Mouse (Mus musculus) kidney, postnatal 36 days (tissue): ENCODE results near the gene Adgrl2.
A peak's percentile ranks its signal among the peaks of the same experiment; 100 is the strongest.

Experiments used
- DNase-seq, 2 experiments: peaks; one replicate each; pipeline ENCODE4 v3.0.0; 2021 to 2022; ENCODE audit warnings: mixed read lengths in 2 of 2

The Adgrl2 gene

DNA sequence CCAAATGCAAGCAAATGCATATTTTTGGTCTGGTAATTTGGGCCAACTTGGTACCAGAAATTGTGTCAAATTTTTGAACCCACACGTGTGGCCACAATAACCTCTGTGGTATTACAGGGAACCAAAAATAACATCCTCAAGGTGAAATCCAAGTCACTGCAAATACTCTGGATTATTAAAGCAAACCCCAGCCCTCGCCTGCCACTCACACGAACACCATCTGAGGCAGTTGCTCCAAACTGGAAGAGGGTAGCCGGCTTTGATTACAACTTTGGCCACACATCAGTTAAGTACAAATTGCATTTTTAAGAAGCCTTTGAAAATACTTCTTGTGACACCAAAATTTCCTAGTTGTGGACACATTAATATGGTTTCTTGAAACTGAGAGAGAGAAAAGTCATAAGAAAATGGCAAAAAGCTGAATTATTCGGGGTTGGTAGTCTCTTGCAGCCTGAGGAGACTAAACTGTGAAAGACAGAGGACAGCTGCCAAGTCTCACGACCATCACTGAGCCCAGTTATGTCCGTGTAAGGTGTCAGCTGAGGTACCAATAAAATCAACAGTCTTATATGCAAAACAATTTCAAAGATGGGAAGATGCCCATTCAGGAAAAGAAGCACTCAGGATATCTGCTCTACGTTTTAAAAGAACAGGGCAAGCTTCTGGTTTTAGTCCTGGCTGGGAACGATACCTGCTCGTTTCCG, 18.3 kb downstream of the Adgrl2 start:
- no peak for DNase-seq

DNA sequence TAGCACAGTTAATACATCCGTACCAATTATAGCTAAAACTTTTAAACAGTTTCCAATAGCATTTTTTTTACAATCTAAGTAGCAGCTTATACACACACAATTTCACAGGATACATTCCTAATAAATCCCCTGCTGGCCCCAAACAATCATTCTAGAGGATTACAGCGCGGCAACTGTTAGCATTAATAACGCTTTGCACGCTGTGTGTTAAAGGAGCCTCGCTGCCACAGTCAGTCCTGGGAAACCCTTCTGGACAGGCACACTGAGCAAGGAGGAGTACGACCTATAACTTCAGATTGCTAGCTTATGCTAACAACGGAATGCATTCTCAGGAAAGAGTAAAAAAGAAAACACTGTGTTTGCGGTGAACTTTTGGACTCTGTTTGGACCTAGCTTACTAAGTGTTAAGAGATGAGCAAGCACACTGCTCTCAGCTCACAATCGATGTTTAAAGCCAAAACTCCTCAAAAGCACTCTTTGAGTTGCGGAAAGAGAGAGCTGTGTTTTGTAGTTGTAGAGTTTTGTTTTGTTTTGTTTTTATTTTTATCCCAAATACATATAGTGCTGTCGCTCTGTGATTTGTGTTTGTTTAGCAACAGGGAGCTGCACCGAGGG, 25.3 kb downstream of the Adgrl2 start:
- DNase-seq = peak in 1 of 2 experiments; percentile 42

DNA sequence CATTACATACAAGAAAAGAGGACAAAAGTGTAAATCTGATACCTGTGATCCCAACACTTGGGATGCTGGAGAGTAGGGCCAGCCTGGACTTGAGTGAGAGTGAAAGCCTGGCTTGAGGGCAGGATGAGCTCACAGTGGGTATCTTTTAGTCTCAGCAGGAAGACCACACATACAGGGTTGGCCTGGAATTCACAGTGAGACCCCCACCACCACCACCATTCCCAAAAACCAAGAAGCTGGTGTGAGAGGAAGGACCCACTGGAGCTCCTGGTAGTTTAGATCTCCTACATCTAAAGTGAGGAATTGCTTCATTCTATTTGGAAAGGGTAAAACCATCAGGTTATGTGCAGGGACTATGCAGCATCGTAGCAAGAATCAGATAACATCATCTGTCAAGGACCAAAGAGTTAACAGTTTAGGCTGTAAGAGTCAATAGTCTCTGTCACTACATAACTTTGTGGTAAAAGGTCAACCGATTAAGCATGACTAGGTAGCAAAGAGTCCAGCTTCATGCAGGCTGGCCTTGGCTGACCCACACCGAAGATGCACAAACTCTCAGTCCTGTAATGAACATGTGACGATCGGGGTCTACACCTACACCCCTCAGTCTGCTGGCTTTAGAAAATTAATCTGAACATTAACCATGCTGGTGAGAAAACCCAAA, 26.8 kb downstream of the Adgrl2 start:
- DNase-seq = no peak

DNA sequence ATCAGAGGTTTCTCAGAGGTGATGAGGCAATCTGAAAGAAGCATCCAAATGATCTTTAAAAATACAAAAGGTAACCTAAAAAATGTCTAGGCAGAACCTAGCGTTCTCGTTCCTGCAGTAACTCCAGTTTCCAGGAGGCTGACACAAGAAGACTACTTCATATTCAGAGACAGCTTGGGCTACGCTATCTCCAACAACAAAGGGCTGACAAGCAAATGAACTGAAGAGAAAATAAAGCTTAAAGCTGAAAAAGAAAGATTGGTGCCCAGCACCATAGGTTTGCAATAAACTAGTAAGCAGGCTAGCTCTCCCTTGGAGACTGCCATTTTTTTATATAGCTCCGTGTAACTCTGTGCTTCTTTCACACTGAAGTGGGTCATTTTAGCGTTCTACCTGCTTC, 28.7 kb downstream of the Adgrl2 start:
- no peak for DNase-seq

DNA sequence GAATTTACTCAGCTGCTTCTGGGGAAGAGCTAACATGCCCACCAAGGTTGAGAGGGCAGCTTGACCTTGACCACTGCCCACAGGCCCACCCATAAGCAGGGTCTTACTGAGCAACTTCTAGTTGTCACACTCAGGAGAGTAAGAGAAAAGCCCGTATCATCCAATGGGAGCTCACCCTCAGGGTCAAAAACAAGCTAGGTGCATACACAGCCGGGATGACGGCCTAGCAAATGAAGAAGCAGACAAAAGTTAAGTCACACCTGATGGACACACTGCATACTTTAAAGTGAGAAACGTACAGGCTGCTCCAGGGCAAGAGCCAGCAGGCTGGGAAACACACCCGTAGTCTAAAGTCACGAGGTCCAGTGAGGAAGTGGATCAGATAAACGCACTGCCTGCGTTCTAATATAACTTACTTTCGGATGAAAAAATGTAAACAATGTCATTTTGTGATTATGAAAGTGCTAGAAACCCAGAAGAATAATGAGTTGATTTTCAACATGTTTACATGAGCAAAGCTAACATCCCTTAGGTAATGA, 29.5 kb downstream of the Adgrl2 start:
- DNase-seq = no peak

DNA sequence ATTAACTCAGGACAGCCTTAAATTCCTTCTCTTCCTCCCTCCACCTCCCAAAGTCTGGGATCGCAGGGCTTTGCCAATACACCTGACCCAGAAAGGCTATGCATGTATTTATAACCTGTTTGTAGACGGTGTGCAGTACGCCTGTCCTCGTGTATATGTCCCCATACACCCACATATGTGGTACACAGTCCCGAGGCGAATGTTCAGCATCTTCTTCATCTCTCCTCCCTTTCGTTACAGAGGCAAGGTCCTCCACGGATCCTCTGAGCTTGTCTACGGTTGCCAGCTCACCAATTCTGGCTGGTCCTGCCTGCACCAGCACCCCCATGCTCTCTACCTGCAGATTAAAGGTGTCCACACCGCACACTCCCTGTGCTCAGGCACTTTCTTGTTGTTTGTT, 30.1 kb downstream of the Adgrl2 start:
- no peak for DNase-seq

DNA sequence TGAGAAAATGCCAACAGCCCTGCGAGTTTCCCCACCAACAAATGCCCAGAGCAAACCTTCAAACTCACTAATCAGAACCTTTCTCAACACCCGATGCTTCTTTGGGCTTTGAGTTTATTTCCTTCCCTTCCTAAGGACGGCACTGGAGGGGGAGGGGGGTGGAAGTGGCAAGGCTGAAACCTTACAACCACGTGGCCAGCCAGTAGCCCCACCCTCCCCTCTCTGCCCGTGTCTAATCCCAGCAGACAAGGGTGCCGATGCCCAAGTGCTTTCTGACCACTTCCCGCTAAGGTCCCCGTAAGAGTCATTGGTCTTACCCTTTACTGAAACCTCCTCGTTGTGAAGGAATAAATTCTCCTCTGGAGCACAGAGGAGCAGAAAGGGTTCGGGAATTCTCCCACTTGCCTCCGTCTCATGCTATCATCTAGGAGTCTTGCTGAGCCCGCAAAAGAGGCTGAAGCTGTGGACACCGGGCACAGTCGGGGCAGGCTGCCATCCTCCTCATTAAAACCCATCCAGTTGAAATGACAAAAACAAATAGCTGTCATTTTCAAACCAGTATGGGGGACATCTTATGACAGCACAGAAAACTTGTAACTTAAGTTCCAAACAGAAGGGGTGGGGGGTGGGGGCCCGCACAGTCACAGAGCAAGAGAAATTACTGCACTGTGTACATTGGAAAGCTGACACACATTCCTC, 30.9 kb downstream of the Adgrl2 start:
- peak; percentile 73 to 78 for DNase-seq

DNA sequence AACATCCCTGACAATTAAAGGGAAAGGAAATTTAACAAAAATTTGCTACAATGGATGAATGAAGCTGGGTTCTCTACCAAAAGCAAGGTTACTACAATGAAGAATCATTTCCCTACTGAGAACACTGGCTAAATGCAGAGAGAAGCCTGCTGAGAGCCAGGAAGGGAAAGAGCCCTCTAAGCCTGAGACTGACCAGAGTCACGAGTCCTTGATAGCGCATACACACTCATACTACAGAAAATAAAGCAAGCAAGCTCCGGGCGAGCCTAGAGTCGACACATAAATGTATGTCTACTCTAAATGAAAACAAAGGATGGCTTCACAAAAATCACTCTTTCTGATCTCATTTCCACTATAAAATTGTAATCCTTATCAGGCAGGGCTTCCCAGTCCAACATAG, 31.6 kb downstream of the Adgrl2 start:
- DNase-seq = no peak

DNA sequence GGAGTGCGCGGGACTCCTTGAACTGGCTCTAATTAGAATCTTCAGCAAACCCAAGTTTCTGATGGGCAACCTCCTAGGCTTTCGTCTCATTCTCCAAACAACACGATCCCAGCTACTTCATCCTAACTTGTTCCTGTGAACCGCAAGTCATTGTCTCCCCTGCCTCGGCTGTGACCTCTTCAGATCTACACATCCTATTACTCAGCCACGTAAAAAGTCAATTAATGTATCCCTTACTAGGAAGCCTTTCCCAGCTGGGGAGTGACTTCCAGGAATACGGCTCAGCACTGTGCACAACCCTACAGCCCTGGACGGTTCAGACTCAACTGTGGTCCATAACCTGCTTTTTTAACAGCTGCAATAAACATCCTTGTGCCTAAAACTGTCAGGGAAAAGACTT, 32.2 kb downstream of the Adgrl2 start:
- no peak for DNase-seq

DNA sequence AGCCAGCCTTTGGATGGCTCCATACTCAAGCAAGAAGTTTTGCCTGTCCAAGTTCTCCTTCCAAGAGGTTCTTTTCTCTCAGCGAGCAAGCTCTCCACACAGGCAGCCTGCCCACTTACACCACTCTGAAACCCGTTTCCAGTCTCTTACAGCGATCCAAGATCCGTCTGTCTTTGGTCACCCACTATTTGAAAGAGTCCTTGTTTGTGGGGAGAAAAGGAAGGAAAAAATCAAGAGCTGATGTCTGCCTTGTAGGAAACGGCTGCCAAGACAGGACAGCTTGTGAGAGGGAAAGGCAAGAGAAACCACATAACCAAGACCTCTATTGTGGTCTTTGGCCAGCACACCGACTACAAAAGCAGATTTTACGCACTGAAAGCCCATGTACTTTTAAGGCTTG, 33.5 kb downstream of the Adgrl2 start:
- no peak for DNase-seq

DNA sequence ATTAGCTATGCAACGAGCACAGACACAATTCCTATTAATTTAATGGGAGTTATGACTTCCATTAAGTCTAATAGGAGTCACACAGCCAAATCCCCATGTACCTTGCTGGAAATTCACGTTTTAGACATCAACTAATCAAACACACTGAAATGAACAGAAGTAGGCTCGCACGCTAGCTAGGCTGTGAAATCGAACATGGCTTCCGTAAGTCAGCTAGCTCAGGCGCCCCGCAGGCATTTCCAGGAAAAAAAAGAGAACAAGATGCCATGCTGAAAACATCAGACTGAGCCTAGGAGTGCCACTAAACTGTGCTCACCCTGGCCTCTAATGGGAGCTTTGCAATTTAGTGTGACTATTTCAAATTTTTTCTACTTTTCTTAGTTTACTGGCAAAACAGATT, 40.6 kb downstream of the Adgrl2 start:
- DNase-seq = no peak

DNA sequence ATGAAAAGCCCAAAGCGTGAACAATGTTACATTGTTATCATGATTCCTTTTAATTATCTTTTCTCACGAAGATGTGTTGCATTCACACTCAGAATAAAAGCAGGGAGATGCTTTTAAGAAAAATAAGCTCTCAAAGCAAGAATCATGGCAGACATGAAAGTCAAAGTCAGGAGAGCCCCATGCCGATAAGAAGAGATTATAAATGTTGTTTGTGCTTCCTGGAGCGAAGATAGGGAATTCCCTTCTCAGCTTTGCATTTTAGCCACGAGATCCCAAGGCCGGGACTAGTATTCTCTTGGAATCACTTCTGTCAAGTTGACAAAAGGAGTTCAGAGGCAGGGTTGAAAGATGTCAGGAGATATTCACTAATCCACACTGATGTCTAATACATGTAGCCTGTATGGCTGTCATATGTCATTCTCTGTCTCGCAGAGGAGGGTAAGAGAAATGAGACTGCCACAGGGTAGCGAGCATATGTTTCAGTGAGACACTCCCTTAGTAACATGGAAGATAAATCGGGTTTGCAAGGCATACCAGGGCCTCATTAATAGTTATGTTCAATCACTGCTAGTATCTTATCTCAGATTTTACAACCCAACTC, 42.5 kb downstream of the Adgrl2 start:
- no peak for DNase-seq

DNA sequence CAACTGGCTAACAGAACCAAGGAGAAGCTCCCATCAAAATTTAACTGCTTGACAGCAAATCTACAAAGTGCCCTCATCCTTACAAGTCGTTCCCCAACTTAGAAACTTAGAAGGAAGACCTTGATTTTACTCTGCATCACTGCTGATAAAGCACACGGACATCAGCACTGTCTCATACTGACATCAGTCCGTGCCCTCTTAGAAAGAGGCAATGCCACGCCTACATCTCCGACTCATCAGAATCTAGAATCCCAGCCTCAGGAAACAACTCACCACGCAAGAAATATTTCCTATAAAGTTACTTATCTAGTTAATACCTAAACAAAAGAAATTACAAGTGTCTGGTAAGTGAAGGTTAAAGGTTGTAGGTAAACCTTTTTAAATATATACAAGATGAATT, 43.1 kb downstream of the Adgrl2 start:
- no peak for DNase-seq

DNA sequence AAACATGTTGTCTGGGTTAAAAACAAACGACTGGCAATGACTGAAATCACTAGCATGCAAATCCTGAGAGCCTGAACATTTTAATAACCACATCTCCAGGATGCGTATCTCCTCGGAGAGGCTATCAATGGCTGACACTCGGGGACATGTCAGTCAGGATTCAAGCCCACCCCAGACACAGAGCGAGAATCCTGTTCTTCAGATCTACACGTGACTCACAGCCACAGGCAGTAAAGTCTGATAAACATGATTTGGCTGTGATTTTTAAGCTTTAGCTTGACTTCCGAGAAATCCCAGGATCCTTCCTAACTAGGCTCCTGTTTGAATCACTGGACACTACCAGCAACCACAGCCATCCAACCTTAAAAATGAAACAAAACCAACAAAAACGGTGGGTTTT, 44.8 kb downstream of the Adgrl2 start:
- DNase-seq = no peak

DNA sequence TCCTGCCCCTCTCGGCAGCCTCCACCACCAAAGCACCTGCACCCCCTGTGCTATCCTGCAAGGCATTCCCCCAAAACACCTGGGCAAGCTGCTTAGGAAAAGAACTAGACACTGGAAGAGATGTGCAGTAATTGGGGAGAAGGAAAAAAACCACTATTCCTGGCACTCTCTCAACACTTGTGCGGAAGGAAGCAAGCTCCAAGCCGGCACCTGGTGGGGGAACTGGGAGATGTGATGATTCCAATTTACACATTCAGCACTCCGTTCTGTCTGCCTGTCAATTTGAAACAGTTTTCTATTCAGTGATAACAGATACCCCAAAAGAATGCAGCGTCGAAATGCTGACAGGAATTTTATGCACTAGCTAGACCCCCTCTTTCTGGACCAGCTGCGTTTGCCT, 50.9 kb downstream of the Adgrl2 start:
- no peak for DNase-seq

DNA sequence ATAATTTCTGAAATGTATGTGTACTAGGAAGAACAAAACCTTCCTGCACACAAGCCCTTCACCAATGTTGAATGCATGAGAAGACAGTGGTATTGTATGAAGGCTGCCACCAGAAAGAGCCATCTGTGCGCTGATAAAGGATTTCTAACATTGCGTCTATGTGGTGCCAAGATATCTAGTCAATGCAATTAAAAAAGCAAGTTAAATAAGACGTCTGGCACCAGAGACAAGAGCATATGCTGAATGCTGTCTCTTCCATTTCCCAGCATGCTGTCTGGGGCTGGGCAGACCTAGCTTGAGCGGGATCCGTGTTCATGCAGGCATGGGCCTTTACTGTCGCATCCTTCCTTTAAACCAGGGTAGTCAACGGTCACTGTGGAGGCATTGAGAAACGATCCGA, 55.3 kb downstream of the Adgrl2 start:
- DNase-seq = no peak

DNA sequence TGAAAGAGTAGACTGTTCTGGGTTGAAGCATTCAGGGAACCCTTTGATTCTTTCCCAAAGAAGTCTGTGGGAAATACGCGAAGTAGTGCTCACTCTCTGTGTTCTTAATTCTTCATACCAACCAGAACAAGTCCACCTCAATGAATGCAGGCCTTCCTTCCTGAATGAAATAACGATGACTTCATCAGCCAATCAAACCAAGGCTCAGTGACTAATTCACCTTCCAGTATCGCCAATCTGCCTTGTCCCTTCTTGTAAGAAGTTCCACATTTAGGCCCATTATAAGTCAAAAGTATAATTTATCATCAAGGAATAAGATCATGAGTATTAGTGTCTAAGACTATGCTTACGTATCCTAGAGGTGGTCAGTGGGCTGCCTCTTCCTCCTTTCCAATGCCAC, 56.1 kb downstream of the Adgrl2 start:
- no peak for DNase-seq

DNA sequence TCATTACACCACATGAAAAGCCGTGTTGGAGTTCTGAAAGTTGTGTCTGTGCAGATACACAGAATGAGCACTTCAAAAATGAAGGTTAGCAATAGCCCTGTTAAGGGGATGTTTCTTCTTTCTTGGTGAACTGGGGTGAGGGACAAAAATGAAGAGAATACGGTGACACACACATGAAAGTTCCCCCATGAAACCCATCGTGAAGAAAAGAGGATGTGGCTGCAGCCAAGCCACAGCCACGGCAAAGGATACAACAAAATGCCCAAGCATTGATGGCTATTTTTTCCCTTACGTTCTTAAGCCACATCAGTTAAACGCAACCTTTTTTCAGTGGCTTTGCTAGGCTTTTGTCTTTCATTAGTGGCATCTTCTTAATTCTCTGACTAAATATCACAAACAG, 57.2 kb downstream of the Adgrl2 start:
- DNase-seq = no peak

DNA sequence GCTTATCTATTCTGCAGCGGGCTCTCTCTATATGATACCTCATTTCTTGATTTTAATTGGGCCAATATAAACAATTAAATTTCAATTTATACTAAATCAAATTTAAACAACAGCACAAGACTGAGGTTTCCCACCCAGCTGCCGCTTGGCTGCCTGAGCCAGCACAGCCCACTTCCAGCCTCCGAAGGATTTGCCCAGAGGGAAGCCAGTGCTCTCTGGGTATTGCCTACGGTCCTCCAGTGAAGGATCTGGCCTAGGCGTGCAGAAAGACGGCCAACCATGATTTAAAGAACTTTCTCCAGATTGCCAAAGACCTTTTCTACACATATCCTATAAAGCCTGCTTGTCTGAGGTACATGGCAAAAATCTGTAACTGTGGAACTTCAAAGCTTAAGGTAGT, 59.4 kb downstream of the Adgrl2 start:
- DNase-seq = no peak

DNA sequence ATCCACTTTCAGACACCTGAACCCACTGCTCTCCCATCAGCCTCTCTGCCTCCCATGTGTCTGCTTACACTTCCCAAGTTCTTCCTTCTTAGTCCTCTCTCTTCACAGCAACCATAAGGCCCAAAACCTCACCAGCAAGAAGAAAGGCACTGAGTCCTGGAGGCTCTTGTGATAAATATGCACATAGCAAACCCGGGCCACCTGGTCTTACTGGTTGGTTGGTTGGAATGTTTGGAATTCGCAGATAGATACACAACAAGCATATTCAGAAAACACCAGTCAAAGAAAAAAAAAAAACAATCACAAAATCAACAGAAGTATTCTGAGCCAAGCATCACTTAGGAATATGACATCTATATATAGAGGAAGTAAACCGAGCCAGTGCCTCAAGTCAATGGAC, 64.0 kb downstream of the Adgrl2 start:
- DNase-seq = no peak

DNA sequence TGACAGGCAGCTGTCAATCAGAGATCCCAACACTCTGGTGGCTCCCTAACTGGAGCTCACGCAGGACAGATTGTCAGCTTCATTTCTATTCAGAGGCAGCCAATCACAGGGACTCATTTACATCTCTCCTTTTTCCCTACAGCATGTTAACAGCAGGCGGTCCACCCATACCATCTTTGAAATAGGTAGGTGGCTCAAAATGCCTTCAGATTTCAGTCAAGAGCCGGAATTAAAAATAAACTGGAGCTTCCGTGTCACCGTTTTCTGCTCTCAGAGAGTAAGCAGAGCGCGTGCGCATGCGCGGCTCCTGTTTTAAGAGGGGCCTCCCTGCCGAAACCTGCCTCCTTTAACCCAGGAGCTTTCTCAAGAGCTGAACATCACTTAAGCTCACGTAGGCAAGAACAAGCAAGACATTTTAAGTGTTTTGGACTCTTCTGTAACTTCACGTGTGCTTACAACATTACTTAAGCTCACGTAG, 67.7 kb downstream of the Adgrl2 start:
- no peak for DNase-seq

DNA sequence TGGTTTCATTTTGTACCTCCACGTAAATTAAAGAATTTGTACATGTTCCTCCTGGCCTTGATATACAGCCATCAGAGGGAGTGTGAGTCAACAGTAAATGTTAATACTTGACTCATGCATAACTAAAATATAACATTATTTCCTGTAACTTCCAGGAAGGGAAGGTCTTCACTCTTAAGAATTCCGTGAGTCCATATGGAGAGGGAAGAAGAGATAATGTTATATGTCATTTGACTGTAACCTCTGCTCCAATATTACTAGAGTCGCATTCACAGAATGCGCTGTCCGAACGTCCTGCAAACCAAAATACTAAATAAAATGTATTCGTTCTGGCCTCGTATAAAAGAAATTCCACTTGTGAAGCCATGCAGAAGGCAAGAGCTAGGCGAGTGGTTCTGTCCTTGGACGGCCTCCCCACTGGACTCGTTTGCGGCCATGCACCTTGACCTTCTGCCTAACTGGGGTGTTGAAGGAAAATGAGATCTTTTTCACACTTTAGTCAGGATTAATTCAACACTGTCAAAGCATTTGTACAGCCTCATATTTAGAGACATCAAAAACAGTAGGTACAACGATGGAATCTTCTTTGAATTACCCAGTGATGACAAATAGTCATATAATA, 68.3 kb downstream of the Adgrl2 start:
- DNase-seq = peak; percentile 50 to 57
